Mouse (Mus musculus): ENCODE measurements around the gene Hist1h1d. TPM values are rescaled to one million over a fixed set of nuclear protein-coding genes. Genes with fewer than 3 reads are reported as not detected.

The Hist1h1d gene
- total RNA-seq, 2 experiments from 2014 or later = 7.2 to 15.8 TPM

Other genes with a start within 250 kb of the Hist1h1d start
- 10 to 100 TPM; 20.0 to 22.2 TPM for gene Zfp322a, start 184.1 kb upstream of the Hist1h1d start, total RNA-seq (2023)
- 10 to 100 TPM; 19.1 to 21.9 TPM for gene Abt1, start 129.4 kb upstream of the Hist1h1d start, total RNA-seq (2023)
- not detected for gene Btn1a1, start 87.4 kb upstream of the Hist1h1d start, total RNA-seq (2023)
- gene Btn2a2, start 64.4 kb upstream of the Hist1h1d start, total RNA-seq (2023) = not detected
- gene Hist1h4h, start 22.2 kb upstream of the Hist1h1d start, total RNA-seq (2023) = 100 to 1,000 TPM; 263 to 347 TPM
- 10 to 100 TPM; 25.3 to 89.5 TPM for gene Hist1h2af, start 19.4 kb upstream of the Hist1h1d start, total RNA-seq (2023)
- 10 to 100 TPM; 15.6 to 26.1 TPM for gene Hist1h3g, start 17.8 kb upstream of the Hist1h1d start, total RNA-seq (2023)
- 10 to 100 TPM in 1 of 2 experiments, 1 to 10 TPM in 1; 7.0 to 13.4 TPM for gene Hist1h2bh, start 9.9 kb upstream of the Hist1h1d start, total RNA-seq (2023)
- gene Hist1h3f, start 9.2 kb upstream of the Hist1h1d start, total RNA-seq (2023) = 10 to 100 TPM; 62.8 to 92.1 TPM
- gene Hist1h4f, start 1.6 kb upstream of the Hist1h1d start, total RNA-seq (2023) = 100 to 1,000 TPM in 1 of 2 experiments, 10 to 100 TPM in 1; 83.0 to 211 TPM
- 100 to 1,000 TPM; 113 to 162 TPM for gene Hist1h3e, start 9.1 kb downstream of the Hist1h1d start, total RNA-seq (2023)
- gene Hist1h2ae, start 18.0 kb downstream of the Hist1h1d start, total RNA-seq (2023) = 10 to 100 TPM; 10.2 to 27.9 TPM
- 100 to 1,000 TPM; 171 to 249 TPM for gene Hist1h2bg, start 18.1 kb downstream of the Hist1h1d start, total RNA-seq (2023)
- 100 to 1,000 TPM in 1 of 2 experiments, 10 to 100 TPM in 1; 79.7 to 145 TPM for gene Hist1h2bf, start 20.9 kb downstream of the Hist1h1d start, total RNA-seq (2023)
- 1 to 10 TPM in 1 of 2 experiments, not detected in 1; 10.0 TPM for gene Hist1h2ad, start 21.1 kb downstream of the Hist1h1d start, total RNA-seq (2023)
- gene Hist1h3d, start 22.5 kb downstream of the Hist1h1d start, total RNA-seq (2023) = 10 to 100 TPM in 1 of 2 experiments, 1 to 10 TPM in 1; 4.9 to 12.6 TPM
- 100 to 1,000 TPM; 122 to 174 TPM for gene Hist1h4d, start 28.3 kb downstream of the Hist1h1d start, total RNA-seq (2023)
- gene Hist1h2be, start 67.9 kb downstream of the Hist1h1d start, total RNA-seq (2023) = 10 to 100 TPM; 16.7 to 27.0 TPM
- gene Hist1h1e, start 69.3 kb downstream of the Hist1h1d start, total RNA-seq (2023) = 100 to 1,000 TPM; 103 to 169 TPM
- gene Hist1h2ac, start 130.7 kb downstream of the Hist1h1d start, total RNA-seq (2023) = 10 to 100 TPM; 10.3 to 12.2 TPM
- 10 to 100 TPM in 1 of 2 experiments, 1 to 10 TPM in 1; 8.2 to 15.2 TPM for gene Hist1h2bc, start 130.9 kb downstream of the Hist1h1d start, total RNA-seq (2023)
- gene Hist1h1t, start 142.6 kb downstream of the Hist1h1d start, total RNA-seq (2023) = not detected
- 100 to 1,000 TPM; 113 to 135 TPM for gene Hist1h4c, start 145.2 kb downstream of the Hist1h1d start, total RNA-seq (2023)
- 1 to 10 TPM; 1.4 to 2.5 TPM for gene Hfe, start 157.6 kb downstream of the Hist1h1d start, total RNA-seq (2023)
- gene Hist1h1c, start 185.5 kb downstream of the Hist1h1d start, total RNA-seq (2023) = 100 to 1,000 TPM; 569 to 655 TPM
- gene Hist1h3c, start 192.3 kb downstream of the Hist1h1d start, total RNA-seq (2023) = 10 to 100 TPM in 1 of 2 experiments, 1 to 10 TPM in 1; 9.0 to 44.3 TPM
- gene Hist1h2bb, start 193.5 kb downstream of the Hist1h1d start, total RNA-seq (2023) = 10 to 100 TPM; 34.2 to 89.5 TPM
- gene Hist1h2ab, start 197.9 kb downstream of the Hist1h1d start, total RNA-seq (2023) = 100 to 1,000 TPM in 1 of 2 experiments, 10 to 100 TPM in 1; 38.6 to 105 TPM
- 100 to 1,000 TPM in 1 of 2 experiments, 10 to 100 TPM in 1; 28.4 to 127 TPM for gene Hist1h3b, start 199.0 kb downstream of the Hist1h1d start, total RNA-seq (2023)
- 100 to 1,000 TPM in 1 of 2 experiments, 10 to 100 TPM in 1; 24.4 to 105 TPM for gene Hist1h4b, start 203.8 kb downstream of the Hist1h1d start, total RNA-seq (2023)
- gene Hist1h4a, start 208.0 kb downstream of the Hist1h1d start, total RNA-seq (2023) = 100 to 1,000 TPM in 1 of 2 experiments, 10 to 100 TPM in 1; 85.2 to 131 TPM
- gene Hist1h3a, start 209.1 kb downstream of the Hist1h1d start, total RNA-seq (2023) = 100 to 1,000 TPM; 140 to 197 TPM
- gene Hist1h1a, start 210.4 kb downstream of the Hist1h1d start, total RNA-seq (2023) = 10 to 100 TPM; 23.6 to 46.7 TPM
- gene Trim38, start 216.7 kb downstream of the Hist1h1d start, total RNA-seq (2023) = not detected

Measured in T-cell, adult 66 days (primary cell).